Mouse (Mus musculus): Measurements from ENCODE around the gene Adgrf4. TPM values are rescaled to one million over a fixed set of nuclear protein-coding genes. Genes with fewer than 3 reads are reported as not detected.

The Adgrf4 gene
- 0.25 and 0.32 TPM in 2 replicates for polyA plus RNA-seq (2014; fragmentation: Nextera tagmentation; extraction: Ambion mirVana)

GRCm38 (mm10) chr17:42692136-42692535 lies at the start of gene Adgrf4:
Adgrf4 (minus strand) TSS chr17:42692284.
- no peak for DNase-seq
- Histone ChIP-seq H3K36me3 (ENCODE audit: control insufficient read depth, insufficient read depth, low read length) (no peaks in the 10 kb centered on the region), H3K27ac (replicated peaks; ENCODE audit: low read depth, low read length) (no peak within 1 kb of the TSS), H3K9ac (replicated peaks; ENCODE audit: low read length) (no peak within 1 kb of the TSS), H3K9me3 (ENCODE audit: control insufficient read depth, low read length) (no peaks in the 10 kb centered on the region), H3K27me3 (ENCODE audit: control insufficient read depth, insufficient read depth, low read length) (no peaks in the 10 kb centered on the region), H3K4me3 (replicated peaks; ENCODE audit: low read depth, low read length) (no peak within 1 kb of the TSS), H3K4me1 (ENCODE audit: control insufficient read depth, insufficient read depth, low read length) (no peaks in the 10 kb centered on the region), H3K4me2 (ENCODE audit: low read length) (no peak within 1 kb of the TSS)
- 88% methylated on average over 10 of the region's 10 CpGs for WGBS
- ATAC-seq (ENCODE audit: low FRiP score, low TSS enrichment): no peak

- Histone ChIP-seq H3K36me3 (ENCODE audit: control insufficient read depth, insufficient read depth, low read length) (no peaks in the 10 kb centered on the region), H3K4me3 (replicated peaks; ENCODE audit: low read depth, low read length) (no peak within 1 kb of the TSS), H3K9me3 (ENCODE audit: control insufficient read depth, low read length) (no peaks in the 10 kb centered on the region), H3K4me1 (ENCODE audit: control insufficient read depth, insufficient read depth, low read length) (no peaks in the 10 kb centered on the region), H3K4me2 (ENCODE audit: low read length) (no peak within 1 kb of the TSS), H3K27ac (replicated peaks; ENCODE audit: low read depth, low read length) (no peak within 1 kb of the TSS), H3K9ac (replicated peaks; ENCODE audit: low read length) (no peak within 1 kb of the TSS), H3K27me3 (ENCODE audit: control insufficient read depth, insufficient read depth, low read length) (no peaks in the 10 kb centered on the region)
- DNase-seq: no peak
- ATAC-seq (ENCODE audit: low FRiP score, low TSS enrichment): no peak
- 36% methylated on average over 7 of the region's 7 CpGs for WGBS
Measured at GRCm38 (mm10) chr17:42741801-42742217, 49.7 kb upstream of the Adgrf4 start, which contains the start of gene Adgrf2. Adgrf2 (minus strand) TSS chr17:42742179.

GRCm38 (mm10) chr17:42738794-42739193 lies 46.7 kb upstream of the Adgrf4 start:
- WGBS: 90% methylated on average over 6 of the region's 6 CpGs
- DNase-seq (no peak), ATAC-seq (ENCODE audit: low FRiP score, low TSS enrichment) (no peak)
- no peaks in the 10 kb centered on the region for H3K4me1 ChIP-seq (ENCODE audit: control insufficient read depth, insufficient read depth, low read length)
- H3K27me3 ChIP-seq (ENCODE audit: control insufficient read depth, insufficient read depth, low read length): no peaks in the 10 kb centered on the region
- no peak overlapping the region for H3K4me3 ChIP-seq (replicated peaks; ENCODE audit: low read depth, low read length)
- no peaks in the 10 kb centered on the region for H3K9me3 ChIP-seq (ENCODE audit: control insufficient read depth, low read length)
- H3K4me2 ChIP-seq (ENCODE audit: low read length): no peak overlapping the region
- no peak overlapping the region for H3K9ac ChIP-seq (replicated peaks; ENCODE audit: low read length)
- no peaks in the 10 kb centered on the region for H3K36me3 ChIP-seq (ENCODE audit: control insufficient read depth, insufficient read depth, low read length)
- no peak overlapping the region for H3K27ac ChIP-seq (replicated peaks; ENCODE audit: low read depth, low read length)

- DNase-seq (no peak), ATAC-seq (ENCODE audit: low FRiP score, low TSS enrichment) (no peak)
- 51% methylated on average over 3 of the region's 3 CpGs for WGBS
Measured at GRCm38 (mm10) chr17:42717161-42717560, 25.1 kb upstream of the Adgrf4 start.

DNA sequence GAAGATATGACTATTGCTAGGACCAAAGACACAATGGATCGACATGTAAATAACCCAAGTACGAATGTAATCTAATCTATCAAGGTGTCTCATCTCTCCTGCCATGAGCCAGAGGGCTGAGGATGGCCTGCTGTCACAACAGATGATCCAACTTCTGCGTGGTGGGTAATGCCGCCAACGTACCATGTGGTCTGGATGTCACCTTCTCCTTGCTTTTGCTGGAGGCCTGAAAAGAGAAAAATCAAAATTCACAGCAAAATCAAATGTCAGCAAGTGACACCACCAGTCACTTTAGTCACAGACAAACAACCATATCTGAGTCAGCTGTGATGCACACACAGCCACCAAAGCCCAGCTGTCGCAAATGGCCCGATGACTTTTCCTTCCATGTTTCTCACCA lies 22.9 kb upstream of the Adgrf4 start:
- H3K27ac ChIP-seq (replicated peaks; ENCODE audit: low read depth, low read length): no peak overlapping the region
- H3K9ac ChIP-seq (replicated peaks; ENCODE audit: low read length): no peak overlapping the region
- H3K4me2 ChIP-seq (ENCODE audit: low read length): no peak overlapping the region
- H3K27me3 ChIP-seq (ENCODE audit: control insufficient read depth, insufficient read depth, low read length): no peaks in the 10 kb centered on the region
- 95% methylated on average over 7 of the region's 7 CpGs for WGBS
- no peaks in the 10 kb centered on the region for H3K9me3 ChIP-seq (ENCODE audit: control insufficient read depth, low read length)
- no peaks in the 10 kb centered on the region for H3K4me1 ChIP-seq (ENCODE audit: control insufficient read depth, insufficient read depth, low read length)
- no peak for ATAC-seq (ENCODE audit: low FRiP score, low TSS enrichment)
- H3K36me3 ChIP-seq (ENCODE audit: control insufficient read depth, insufficient read depth, low read length): no peaks in the 10 kb centered on the region
- no peak overlapping the region for H3K4me3 ChIP-seq (replicated peaks; ENCODE audit: low read depth, low read length)
- DNase-seq: no peak

More at GRCm38 (mm10) chr17:42717161-42717560, 25.1 kb upstream of the Adgrf4 start:
- Histone ChIP-seq H3K27ac (replicated peaks; ENCODE audit: low read depth, low read length) (no peak overlapping the region), H3K9ac (replicated peaks; ENCODE audit: low read length) (no peak overlapping the region), H3K4me3 (replicated peaks; ENCODE audit: low read depth, low read length) (no peak overlapping the region), H3K27me3 (ENCODE audit: control insufficient read depth, insufficient read depth, low read length) (no peaks in the 10 kb centered on the region), H3K4me1 (ENCODE audit: control insufficient read depth, insufficient read depth, low read length) (no peaks in the 10 kb centered on the region), H3K36me3 (ENCODE audit: control insufficient read depth, insufficient read depth, low read length) (no peaks in the 10 kb centered on the region), H3K4me2 (ENCODE audit: low read length) (no peak overlapping the region), H3K9me3 (ENCODE audit: control insufficient read depth, low read length) (no peaks in the 10 kb centered on the region)

GRCm38 (mm10) chr17:42710717-42711116 lies 18.6 kb upstream of the Adgrf4 start:
- no peak for DNase-seq
- H3K27me3 ChIP-seq (ENCODE audit: control insufficient read depth, insufficient read depth, low read length): no peaks in the 10 kb centered on the region
- no peak overlapping the region for H3K4me3 ChIP-seq (replicated peaks; ENCODE audit: low read depth, low read length)
- H3K4me1 ChIP-seq (ENCODE audit: control insufficient read depth, insufficient read depth, low read length): no peaks in the 10 kb centered on the region
- no peaks in the 10 kb centered on the region for H3K36me3 ChIP-seq (ENCODE audit: control insufficient read depth, insufficient read depth, low read length)
- H3K4me2 ChIP-seq (ENCODE audit: low read length): no peak overlapping the region
- no peaks in the 10 kb centered on the region for H3K9me3 ChIP-seq (ENCODE audit: control insufficient read depth, low read length)
- no peak overlapping the region for H3K9ac ChIP-seq (replicated peaks; ENCODE audit: low read length)
- ATAC-seq (ENCODE audit: low FRiP score, low TSS enrichment): no peak
- 91% methylated on average over 7 of the region's 7 CpGs for WGBS
- H3K27ac ChIP-seq (replicated peaks; ENCODE audit: low read depth, low read length): no peak overlapping the region

- Histone ChIP-seq H3K4me2 (ENCODE audit: low read length) (no peak overlapping the region), H3K4me3 (replicated peaks; ENCODE audit: low read depth, low read length) (no peak overlapping the region), H3K4me1 (ENCODE audit: control insufficient read depth, insufficient read depth, low read length) (no peaks in the 10 kb centered on the region), H3K9ac (replicated peaks; ENCODE audit: low read length) (no peak overlapping the region), H3K36me3 (ENCODE audit: control insufficient read depth, insufficient read depth, low read length) (no peaks in the 10 kb centered on the region), H3K27ac (replicated peaks; ENCODE audit: low read depth, low read length) (no peak overlapping the region), H3K9me3 (ENCODE audit: control insufficient read depth, low read length) (no peaks in the 10 kb centered on the region), H3K27me3 (ENCODE audit: control insufficient read depth, insufficient read depth, low read length) (no peaks in the 10 kb centered on the region)
- DNase-seq (no peak), ATAC-seq (ENCODE audit: low FRiP score, low TSS enrichment) (no peak)
- WGBS: 91% methylated on average over 4 of the region's 4 CpGs
Measured at GRCm38 (mm10) chr17:42705611-42706010, 13.5 kb upstream of the Adgrf4 start.

- no peak for ATAC-seq (ENCODE audit: low FRiP score, low TSS enrichment)
- 92% methylated on average over 9 of the region's 9 CpGs for WGBS
Measured at GRCm38 (mm10) chr17:42702198-42702597, 10.1 kb upstream of the Adgrf4 start.

DNA sequence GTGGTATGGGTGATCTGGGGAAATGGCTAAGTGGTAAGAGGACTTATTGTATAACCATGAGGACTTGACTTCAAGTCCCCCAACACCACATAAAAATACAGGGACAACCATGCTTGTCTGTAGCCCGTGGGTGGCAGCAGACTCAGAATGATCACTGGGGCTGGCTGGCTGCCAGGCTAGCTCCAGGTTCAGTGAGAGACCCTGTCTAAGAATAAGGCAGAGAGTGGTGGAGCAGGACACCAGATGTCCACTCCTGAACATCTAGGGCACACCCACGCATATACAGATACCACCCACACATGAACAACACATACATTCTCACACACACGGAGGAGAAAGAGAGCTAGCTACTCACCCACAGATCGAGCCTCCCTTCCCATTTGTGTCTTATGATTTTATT lies 2.6 kb upstream of the Adgrf4 start:
- no peak for ATAC-seq (ENCODE audit: low FRiP score, low TSS enrichment)
- no peak overlapping the region for H3K9ac ChIP-seq (replicated peaks; ENCODE audit: low read length)
- H3K27ac ChIP-seq (replicated peaks; ENCODE audit: low read depth, low read length): no peak overlapping the region
- DNase-seq: no peak
- H3K36me3 ChIP-seq (ENCODE audit: control insufficient read depth, insufficient read depth, low read length): no peaks in the 10 kb centered on the region
- no peaks in the 10 kb centered on the region for H3K4me1 ChIP-seq (ENCODE audit: control insufficient read depth, insufficient read depth, low read length)
- no peak overlapping the region for H3K4me3 ChIP-seq (replicated peaks; ENCODE audit: low read depth, low read length)
- no peaks in the 10 kb centered on the region for H3K27me3 ChIP-seq (ENCODE audit: control insufficient read depth, insufficient read depth, low read length)
- H3K4me2 ChIP-seq (ENCODE audit: low read length): no peak overlapping the region
- no peaks in the 10 kb centered on the region for H3K9me3 ChIP-seq (ENCODE audit: control insufficient read depth, low read length)
- WGBS: 91% methylated on average over 4 of the region's 4 CpGs

More at GRCm38 (mm10) chr17:42702198-42702597, 10.1 kb upstream of the Adgrf4 start:
- H3K27ac ChIP-seq (replicated peaks; ENCODE audit: low read depth, low read length): no peak overlapping the region
- H3K4me2 ChIP-seq (ENCODE audit: low read length): no peak overlapping the region
- no peaks in the 10 kb centered on the region for H3K9me3 ChIP-seq (ENCODE audit: control insufficient read depth, low read length)
- H3K27me3 ChIP-seq (ENCODE audit: control insufficient read depth, insufficient read depth, low read length): no peaks in the 10 kb centered on the region
- no peak for DNase-seq
- no peak overlapping the region for H3K9ac ChIP-seq (replicated peaks; ENCODE audit: low read length)
- no peaks in the 10 kb centered on the region for H3K36me3 ChIP-seq (ENCODE audit: control insufficient read depth, insufficient read depth, low read length)
- no peak overlapping the region for H3K4me3 ChIP-seq (replicated peaks; ENCODE audit: low read depth, low read length)
- H3K4me1 ChIP-seq (ENCODE audit: control insufficient read depth, insufficient read depth, low read length): no peaks in the 10 kb centered on the region
